ENCODE assay signal across 8 mouse cellular contexts in the genomic region with DNA sequence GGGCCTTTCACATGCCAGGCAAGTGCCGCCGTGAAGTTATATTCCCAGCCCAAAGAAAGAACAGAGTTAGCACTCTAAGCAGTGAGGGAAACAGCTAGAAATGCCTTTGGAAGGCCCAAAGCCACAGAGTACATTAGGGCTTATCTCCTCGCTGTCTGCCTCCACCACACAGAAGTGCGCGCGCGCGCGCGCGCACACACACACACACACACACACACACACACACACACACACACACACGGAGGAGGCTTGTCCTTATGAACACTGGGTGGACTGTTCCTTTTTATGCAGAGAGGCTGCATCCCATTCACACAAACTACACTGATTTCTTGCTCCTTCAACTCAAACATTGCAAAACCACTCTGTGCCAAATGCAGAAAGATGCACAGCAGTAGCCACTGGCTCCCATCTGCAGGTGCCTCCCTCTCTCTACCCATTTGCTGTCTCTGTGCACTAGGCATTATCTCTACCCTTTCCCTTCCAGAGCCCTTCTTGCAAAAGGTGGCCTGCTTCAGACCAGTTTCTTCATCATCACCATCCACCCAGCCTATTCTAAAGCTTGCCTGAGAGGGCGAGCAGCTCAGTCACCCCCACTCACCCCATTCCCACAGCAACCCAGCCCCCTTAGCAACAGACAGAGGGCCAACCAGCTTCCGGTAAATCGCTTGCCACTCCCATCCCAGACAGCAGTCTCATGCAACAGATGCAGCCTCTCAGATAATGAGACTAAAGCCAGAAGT.
A peak's percentile ranks its signal among the peaks of the same experiment; 100 is the strongest.
DNase-seq lines count a peak whose midpoint lies in the region; ATAC-seq and TF ChIP-seq lines count a peak whose summit lies in the region.

No protein-coding gene starts in this region.

- ATAC-seq in forebrain, embryonic 12.5 days (ENCODE audit: low FRiP score) = peak; percentile 39; the same call in 1 of the 2 replicates
- peak; percentile 24; the same call in 1 of the 2 replicates for ATAC-seq in midbrain, embryonic 14.5 days (ENCODE audit: low FRiP score, low TSS enrichment)

- 71% methylated on average over 15 of the region's 15 CpGs for WGBS in forebrain, embryonic 12.5 days
- 69% methylated on average over 15 of the region's 15 CpGs for WGBS in midbrain, embryonic 14.5 days
- WGBS in lung, adult 2 months = 77% methylated on average over 15 of the region's 15 CpGs

- no peak overlapping the region for H3K27ac ChIP-seq in forebrain, embryonic 12.5 days
- H3K27ac ChIP-seq in midbrain, embryonic 14.5 days (replicated peaks; ENCODE audit: low read depth, low read length) = peak overlapping the region; percentile 62; the same call in 1 of the 2 replicates

- no peak overlapping the region for H3K4me2 ChIP-seq in forebrain, embryonic 12.5 days
- peak overlapping the region; percentile 62 for H3K4me2 ChIP-seq in midbrain, embryonic 14.5 days (ENCODE audit: low read length)

- peaks cover 23% of the 10 kb centered on the region; the same call in 1 of the 2 replicates for H3K27me3 ChIP-seq in forebrain, embryonic 12.5 days
- H3K27me3 ChIP-seq in midbrain, embryonic 14.5 days (ENCODE audit: control insufficient read depth, insufficient read depth, low read length) = no peaks in the 10 kb centered on the region

- H3K9me3 ChIP-seq in forebrain, embryonic 12.5 days = no peaks in the 10 kb centered on the region
- H3K9me3 ChIP-seq in midbrain, embryonic 14.5 days (ENCODE audit: control insufficient read depth, low read length) = no peaks in the 10 kb centered on the region

- no peak overlapping the region for H3K4me3 ChIP-seq in forebrain, embryonic 12.5 days (replicated peaks)
- H3K4me3 ChIP-seq in midbrain, embryonic 14.5 days (replicated peaks; ENCODE audit: low read depth, low read length) = peak overlapping the region; percentile 13; the same call in 1 of the 2 replicates
- no peak overlapping the region for H3K4me3 ChIP-seq in lung, adult 2 months (replicated peaks; ENCODE audit: extremely low read depth, low read depth, low read length)

- TF ChIP-seq CTCF in lung, adult 2 months (IDR thresholded peaks at IDR 0.05; ENCODE audit: insufficient read depth, low read length) = no peak

- H3K36me3 ChIP-seq in forebrain, embryonic 12.5 days (replicated peaks) = no peaks in the 10 kb centered on the region
- no peaks in the 10 kb centered on the region for H3K36me3 ChIP-seq in midbrain, embryonic 14.5 days (ENCODE audit: control insufficient read depth, insufficient read depth, low read length)

- H3K9ac ChIP-seq in forebrain, embryonic 12.5 days = no peak overlapping the region
- peak overlapping the region; percentile 3; the same call in 1 of the 2 replicates for H3K9ac ChIP-seq in midbrain, embryonic 14.5 days (replicated peaks; ENCODE audit: low read length)

- peak; percentile 45 to 59 for DNase-seq in spleen, postnatal 10 days (ENCODE audit: low spot score in 2 of 2)
- no peak for DNase-seq in spleen, postnatal 14 days (ENCODE audit: low spot score in 2 of 2)
- DNase-seq in layer of hippocampus, adult 9-11 months = peak; percentile 63
- peak; percentile 68 for DNase-seq in midbrain, embryonic 14.5 days
- peak; percentile 78 to 86 for DNase-seq in thymus, postnatal 36 days
- DNase-seq in lung, adult 2 months = no peak
- DNase-seq in cerebellum, postnatal 25 days = no peak

- peaks cover 51% of the 10 kb centered on the region for H3K4me1 ChIP-seq in forebrain, embryonic 12.5 days
- peaks cover 49% of the 10 kb centered on the region for H3K4me1 ChIP-seq in midbrain, embryonic 14.5 days (ENCODE audit: control insufficient read depth, insufficient read depth, low read length)
- H3K4me1 ChIP-seq in lung, adult 2 months (ENCODE audit: control insufficient read depth, insufficient read depth, low read length) = no peaks in the 10 kb centered on the region

- no peak for TF ChIP-seq POLR2A in lung, adult 2 months (IDR thresholded peaks at IDR 0.05; ENCODE audit: borderline replicate concordance, extremely low read depth, low read depth, low read length)

Comparison
In these comparisons a context has a peak if more than half of its experiments do, and no peak if none do; other contexts are left out.
1. DNase-seq: peak in spleen, postnatal 10 days (2 of 2), layer of hippocampus, adult 9-11 months (single experiment), midbrain, embryonic 14.5 days (single experiment) and thymus, postnatal 36 days (2 of 2); none in spleen, postnatal 14 days (0 of 2), lung, adult 2 months (single experiment) and cerebellum, postnatal 25 days (0 of 2).